Mouse (Mus musculus) right cerebral cortex, postnatal 14 days (tissue): ENCODE results near the gene Tmtc4.

Experiments
- DNase-seq: peaks from one replicate; pipeline ENCODE4 v3.0.0; 2022

The Tmtc4 gene

DNA sequence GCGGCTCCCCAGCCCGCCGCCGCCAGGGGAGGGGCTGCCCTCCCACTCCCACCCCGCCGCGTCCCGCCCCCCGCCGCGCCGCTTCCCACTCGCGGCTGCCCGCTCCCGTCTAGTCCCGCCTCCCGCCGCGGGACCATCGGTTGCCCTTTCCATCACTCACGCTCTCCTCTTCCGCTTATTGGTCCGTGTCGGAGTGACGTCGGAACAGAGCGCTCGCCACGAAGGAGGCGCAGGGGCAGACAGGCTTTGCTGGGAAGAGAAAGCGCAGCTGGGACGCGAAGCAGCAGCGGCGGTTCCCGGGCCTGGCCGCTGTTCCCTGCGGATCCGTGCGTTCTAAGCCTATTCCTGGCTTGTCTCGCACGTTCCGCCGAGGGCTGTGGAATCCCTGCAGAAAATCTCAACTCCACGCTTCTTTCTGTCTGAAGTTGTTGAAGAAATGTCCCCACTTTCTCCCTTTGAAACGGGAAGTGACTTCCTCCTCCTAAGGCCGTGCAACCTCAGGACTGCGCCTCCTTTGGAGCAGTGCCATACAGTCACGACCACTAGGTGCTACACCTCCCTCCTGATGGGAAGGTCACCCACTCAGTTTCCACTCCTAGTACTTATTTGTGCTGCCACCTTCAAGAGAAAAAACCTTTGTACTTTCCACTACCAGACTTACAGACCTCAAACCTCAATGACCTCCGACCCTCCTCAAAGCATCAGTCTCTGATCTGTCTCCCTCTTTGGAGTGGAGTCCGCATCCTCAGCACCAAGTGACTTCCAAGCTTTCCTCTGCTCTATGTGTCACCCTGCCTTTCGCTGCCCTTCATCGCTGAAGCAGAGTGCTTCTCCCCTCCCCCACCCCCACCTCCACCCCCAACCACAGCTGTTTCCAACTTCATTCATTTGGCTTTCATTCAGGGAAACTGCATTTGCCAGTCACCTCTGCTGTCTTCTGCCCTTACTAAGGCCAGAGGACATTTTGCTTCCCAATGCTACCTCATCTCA, at the start of gene Tmtc4:
TSS of gene Tmtc4 (minus strand) at position 810 of the 990 bp plus-strand sequence.
- peak; percentile 93 for DNase-seq

DNA sequence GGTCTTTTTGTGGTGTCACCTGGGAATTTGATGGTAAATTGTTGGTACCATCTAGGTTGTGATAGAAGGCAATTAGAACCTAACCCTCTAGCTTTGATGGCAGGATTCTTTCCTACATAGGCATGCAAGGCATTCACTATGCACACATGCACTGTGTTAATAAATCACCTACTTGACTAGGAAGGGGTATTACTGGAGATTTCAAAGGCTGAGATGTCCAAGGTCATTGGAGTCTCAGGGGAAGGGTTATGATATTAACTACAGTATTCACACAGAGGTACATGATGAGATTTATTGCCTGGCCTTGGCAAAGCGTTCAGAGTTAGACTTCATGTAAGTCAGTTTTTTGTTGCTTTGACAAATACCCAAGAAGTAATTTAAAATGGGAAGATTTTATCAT, 48.6 kb upstream of the Tmtc4 start:
- DNase-seq, result no peak

DNA sequence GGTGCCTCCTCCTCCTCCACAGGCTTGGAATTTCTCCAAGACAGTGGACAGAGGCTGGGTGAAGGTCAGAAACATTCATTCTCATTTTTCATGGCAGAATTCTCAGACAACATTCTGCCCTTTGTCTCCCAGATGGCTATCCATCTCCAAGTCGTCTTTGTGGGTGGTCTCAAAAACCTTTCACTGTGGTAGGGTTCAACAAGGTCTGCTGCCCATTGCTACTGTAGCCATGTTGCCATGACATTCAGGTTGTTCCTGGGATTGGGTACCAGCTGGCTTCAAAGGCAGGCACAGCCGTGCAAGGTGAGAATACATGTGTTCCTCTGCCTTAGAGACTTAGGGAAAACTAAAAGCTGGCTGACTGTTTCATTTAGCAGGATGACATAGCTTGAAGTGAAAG, 44.0 kb upstream of the Tmtc4 start:
- no peak for DNase-seq

DNA sequence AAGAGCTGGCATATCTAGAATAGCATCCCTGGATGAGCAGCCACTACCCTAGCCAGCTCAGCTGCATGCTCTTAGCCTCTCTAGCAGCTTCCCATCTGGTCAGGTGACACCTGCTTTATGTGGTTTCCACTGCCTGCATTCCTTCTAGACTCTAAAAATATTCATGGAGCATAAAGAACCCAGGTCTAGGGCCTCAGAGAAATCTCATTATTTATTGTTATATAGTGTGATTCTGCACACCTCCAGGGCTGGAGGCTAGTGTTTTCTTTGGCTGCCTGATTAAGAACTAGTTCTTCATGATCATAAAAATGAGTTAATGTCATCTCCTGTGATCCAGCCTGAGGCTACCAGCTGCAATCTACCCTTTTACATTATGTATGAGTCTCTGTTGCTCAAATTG, 39.1 kb upstream of the Tmtc4 start:
- no peak for DNase-seq

DNA sequence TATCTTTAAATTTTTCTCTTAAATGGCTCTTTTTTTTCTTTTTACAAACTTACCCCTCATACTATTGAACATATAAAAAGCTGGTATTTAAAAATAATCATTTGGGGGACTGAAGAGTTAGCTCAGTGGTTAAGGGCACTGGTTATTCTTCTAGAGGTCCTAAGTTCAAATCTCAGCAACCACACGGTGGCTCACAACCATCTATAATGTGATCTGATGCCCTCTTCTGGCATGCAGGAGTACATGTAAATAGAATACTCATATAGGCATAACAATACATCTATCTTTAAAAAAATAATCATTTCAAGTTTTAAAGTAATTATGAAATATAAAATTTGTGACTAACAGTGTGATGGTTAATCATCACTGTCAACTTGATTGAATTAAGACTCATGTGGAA, 32.5 kb upstream of the Tmtc4 start:
- DNase-seq, result no peak

DNA sequence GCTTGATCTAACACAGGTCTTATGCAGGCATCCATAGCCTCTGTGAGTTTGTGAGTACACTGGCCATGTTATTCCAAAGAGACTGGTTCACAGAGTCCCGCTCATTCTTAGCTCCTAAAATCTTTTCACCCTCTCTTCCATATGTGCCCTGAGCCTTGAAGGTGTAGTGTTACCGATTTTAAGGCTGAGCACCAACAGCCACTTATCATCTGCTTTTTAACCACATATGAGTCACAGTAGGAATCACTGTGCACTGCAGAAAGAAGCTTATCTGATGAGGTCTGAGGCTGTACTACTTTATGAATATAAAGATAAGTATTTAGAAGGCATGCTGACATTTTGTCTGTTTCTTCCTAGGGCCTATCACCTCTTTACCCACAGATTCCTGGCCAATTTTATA, 31.9 kb upstream of the Tmtc4 start:
- no peak for DNase-seq

DNA sequence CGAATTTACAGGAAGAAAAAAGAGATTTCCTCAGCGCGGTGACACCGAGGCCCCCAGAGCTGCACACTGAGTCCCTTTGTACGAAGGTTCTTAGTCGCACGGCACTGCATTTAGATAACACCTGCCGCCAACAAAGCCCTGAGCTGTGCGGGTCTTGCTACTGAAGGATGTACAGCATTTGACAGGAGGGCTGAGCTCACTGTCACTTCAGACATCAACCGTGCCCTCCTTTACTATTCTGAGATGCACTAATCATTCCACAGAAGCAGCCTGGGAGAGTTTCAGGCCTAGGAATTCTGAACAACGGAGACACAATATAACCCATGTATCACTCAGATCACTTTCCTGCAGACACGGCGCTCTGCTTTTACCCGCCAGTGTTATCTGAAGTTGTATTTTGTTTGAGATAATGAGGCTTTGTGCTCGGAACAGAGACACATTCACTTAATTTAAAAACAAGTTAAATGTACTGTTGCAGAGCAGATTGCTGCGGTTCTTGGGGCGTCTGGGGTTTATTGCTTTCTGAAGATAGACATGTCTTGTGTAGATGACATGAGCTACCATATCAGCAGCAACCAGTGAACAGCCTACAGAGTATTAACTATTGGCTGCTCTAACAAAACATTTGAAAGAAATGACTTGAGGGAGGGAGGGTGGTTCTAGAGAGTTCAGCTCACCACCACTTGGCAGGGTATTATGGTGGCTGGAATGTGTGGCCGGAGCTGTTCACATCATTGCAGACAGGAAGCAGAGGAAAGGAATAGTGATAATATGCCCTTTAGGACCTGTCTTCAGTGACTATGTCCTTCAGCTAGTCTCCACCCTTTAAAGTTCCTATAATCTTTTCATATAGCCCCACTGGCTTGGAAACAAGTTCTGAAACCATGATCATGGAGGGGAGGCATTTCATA, 25.5 kb upstream of the Tmtc4 start:
- DNase-seq, result no peak

DNA sequence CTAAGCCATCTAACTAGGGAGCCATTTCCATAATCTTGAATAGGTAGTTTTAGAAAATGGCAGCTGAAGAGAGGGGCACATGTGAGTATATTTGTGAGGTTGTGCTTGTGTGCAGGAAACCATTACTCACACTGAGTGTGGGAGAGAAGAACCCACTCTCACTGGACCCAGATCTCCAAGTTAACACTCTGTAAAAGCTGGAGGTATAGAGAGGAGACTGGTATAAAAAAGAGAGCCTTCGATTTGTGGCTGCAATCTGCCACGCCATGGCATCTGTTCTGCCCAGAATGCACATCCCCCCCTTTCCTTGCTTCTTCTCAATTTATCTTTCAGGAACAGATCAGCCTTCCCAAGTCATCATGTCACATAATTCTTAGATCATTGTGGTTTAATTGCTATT, 24.8 kb upstream of the Tmtc4 start:
- no peak for DNase-seq

DNA sequence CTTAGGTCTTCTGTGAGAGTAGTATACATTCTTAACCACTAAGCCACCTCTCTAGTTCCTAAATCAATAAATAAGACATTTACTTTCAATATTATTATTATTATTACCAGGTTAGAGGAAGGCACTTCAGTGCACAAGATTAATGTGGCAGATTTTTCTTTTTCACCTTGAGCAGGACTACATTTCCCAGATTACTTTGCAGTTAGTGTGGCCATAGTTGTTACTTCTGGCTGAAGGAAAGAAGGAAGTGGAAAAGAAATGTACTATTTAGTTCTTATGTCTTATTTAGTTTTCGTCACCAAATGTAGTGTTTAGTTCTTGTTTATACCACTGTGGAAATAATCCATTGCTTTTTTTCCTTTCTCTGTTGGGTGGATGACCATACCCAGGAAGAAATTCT, 19.9 kb upstream of the Tmtc4 start:
- no peak for DNase-seq

DNA sequence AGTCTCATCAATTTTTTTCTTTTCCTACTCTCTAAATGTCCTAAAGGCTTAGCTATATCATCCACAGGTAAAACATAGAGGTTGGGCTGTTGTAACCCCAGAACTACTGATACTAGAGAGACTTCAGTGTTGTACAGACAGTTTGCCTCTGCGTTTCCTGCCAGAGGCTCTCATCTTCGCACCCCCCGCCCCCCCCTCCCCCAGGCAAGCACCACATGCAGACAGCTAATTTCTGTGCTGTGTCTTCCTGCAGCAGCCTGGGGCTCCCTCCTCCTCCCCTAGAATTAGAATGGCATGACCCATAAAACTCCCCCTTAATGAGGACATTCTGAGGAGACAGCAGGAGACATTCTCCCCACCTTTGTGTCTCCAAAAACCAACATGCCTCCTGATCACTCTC, 17.6 kb upstream of the Tmtc4 start:
- DNase-seq, result no peak

DNA sequence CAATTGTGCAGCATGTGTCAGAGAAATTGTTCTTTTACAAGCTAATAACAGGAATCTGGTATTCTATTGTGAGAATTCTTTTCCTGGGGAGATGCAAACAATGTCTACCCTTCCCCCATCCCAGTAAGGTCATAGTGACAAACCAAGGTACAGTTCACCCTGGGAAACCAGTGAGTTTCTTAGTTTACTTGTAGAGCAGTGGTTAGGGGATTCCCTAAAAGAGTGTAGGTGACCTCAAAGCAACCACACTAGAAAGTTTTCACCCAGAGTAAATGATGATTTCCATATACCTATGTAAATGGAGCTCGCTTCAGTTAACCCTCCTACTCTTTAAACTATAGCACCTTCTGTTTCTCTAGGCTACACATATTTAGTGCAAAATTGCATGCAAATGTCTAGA, 13.6 kb upstream of the Tmtc4 start:
- DNase-seq, result no peak

DNA sequence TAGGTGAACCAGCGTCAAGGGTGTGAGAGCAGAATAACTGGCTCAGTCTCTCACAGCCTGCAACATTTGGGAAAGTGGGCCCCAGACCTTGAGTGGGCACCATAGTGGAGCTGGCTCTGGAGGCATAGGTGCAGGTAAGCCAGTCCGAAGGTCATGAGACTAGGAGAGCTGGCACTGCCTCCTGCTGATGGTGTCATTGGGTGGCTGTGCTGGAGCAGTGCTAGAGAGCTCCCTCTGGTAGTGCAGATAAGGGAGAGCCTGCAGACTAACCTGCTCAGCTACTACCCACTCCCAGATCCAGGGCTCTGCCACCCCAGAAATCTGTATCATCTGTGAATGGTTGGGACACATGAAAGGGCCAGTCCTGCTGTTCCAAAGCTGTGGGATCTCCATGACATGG, 10.1 kb upstream of the Tmtc4 start:
- DNase-seq, result no peak

DNA sequence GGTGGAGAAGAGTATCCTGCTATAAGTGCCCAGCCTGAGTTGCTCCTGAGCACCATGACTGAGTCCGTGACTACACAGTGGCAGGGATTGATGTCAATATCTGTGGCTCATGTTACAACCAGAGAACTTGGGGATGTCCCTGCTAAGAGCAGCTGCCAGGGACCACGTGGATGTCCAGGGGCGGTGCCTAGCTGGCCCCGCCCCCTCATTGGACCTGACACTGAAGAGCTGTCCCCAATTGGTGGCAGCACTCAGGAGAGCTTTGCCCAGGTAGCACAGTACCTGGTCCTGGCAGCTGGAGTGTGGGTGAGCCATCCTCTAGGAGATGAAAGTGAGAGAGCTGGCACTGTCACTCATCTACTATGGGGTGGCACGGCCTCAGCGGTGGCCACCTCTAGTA, 9.1 kb upstream of the Tmtc4 start:
- no peak for DNase-seq

DNA sequence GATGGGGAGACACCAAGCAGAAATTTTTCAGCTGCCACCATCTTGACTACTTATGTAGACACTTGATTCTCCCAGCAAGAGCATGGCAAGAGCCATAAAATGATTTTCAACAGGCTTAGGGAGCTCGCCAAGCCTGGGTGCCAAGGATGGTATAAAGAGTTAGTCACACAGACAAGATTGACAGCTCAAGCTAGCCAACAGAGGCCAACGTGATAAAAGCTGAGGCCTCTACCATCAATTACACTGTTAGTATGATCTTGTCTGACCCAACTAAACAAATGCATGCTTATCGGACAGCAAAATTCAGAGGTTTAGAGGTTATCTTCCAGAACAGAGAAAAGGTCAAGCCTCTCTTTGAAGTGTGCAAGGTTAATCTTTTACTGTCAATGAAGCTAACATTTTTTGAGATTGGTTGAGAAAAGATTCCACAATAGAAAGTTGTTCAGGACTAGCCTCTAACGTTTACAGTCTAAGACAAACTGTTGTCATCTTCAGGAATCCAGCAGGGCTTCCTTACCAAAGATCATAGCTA, 6.8 kb upstream of the Tmtc4 start:
- DNase-seq, result no peak

DNA sequence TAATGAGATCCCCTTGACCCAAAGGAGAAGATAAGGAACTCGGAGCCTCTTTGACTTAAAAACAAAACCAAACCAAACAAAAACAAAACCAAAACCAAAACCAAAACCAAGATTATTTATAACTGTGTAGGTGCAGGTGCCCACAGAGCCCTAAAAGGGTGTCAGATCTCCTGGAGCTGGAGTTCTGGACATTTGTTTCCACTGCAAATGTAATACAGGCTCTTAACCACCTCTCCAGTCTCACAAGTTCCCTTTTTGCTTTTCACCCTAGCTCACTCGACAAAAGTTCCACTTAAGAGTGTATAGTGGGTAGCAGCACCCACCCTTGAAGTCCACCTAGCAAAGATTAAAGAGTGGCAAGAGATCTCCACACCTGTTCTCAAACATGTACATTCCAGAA, 2.6 kb upstream of the Tmtc4 start:
- no peak for DNase-seq

DNA sequence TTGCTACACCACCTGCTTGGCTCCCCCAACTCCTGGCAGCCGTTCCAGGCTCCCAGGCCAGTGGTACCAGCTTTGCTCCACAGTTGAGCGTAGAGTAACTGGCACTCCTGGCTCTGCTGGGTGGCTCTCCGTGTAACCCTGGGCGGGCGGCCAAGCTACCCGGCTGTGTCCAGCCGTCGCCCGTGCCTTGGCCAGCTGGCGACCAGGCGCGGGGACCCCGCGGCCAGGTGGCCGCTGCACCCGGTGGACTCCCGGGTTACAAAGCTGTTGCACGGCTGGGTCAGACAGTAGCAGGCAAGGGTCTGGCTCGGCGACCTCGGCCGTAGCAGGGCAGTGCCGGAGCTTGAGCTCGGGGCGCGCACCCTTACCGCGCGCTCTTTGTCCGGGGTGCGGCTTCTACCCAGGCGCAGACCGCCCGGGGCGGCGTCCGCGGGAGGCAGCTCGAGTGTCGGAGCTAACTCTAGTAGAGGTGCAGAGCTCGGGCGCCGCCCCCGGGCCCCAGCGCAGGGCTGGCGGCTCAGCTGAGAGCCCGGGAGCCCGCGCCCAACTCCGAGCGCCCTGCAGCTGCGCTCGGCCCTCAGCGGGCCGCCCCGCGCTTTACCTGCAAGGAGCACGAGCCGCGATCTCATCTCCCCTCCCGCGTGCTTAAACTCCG, 1.1 kb downstream of the Tmtc4 start:
- DNase-seq, result peak; percentile 60

DNA sequence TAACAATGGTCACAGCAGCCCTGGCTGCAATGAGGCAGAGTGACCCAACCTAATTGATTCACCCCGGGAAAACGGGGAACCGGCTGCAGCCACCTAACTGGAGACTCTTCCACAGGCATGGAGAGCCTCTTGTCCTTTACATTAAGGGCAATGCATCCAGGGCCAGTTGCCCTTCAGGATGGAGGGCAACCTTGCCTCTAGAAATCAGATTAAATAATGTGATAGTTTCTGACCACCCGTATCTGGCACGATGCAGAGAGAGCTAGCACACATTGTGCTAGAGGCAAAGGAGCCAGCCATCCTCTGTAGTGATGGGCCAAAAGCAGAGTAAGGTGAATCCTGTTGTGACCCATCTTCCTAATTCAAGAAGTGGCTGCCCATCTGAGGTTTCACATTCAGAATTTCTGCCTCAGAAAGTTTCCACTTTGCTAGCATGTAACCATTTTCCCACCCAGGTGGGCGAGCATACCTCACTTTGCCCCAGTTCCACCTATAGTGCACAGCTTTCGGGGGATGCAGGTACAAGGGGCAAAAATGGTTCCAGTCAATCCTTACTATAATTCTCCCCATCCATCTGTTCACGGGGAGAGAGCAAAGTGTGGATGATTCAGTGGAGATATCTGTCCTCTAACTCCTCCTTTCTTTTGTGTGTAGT, 1.9 kb downstream of the Tmtc4 start:
- DNase-seq, result no peak

DNA sequence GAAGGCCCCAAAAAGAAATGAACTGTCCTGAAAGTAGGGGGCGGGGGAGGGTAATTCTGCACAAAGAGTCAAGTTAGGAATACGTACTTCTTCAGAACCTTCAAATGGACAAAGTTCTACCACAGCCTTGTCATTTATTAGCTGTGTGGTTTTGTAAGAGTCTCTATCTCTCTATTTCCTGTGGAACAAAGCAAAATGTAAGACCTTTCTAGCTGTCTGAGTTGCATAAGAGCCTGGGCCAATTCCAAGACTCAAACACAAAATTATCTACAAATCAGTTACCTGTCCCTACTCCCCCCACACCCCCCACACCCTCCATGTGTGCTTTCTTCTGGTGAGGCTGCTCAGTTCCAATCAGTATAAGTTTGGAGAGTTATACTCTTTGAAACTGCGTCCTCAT, 5.0 kb downstream of the Tmtc4 start:
- no peak for DNase-seq

DNA sequence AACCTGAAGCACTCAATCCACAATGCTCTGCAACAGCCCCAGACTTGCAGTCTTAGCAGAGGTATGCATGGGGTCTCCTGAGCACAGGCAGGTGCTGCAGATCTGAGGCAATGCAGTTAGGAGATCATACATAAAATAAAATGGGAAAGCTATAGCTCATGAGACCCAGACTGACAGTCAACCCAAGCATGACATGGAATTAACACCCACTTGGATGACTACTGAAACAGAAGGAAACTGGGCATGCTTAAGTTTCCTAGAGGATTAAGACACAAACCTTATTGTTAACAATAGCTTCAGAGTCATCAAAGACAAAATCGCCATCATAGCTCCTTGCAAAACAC, 6.1 kb downstream of the Tmtc4 start:
- no peak for DNase-seq

DNA sequence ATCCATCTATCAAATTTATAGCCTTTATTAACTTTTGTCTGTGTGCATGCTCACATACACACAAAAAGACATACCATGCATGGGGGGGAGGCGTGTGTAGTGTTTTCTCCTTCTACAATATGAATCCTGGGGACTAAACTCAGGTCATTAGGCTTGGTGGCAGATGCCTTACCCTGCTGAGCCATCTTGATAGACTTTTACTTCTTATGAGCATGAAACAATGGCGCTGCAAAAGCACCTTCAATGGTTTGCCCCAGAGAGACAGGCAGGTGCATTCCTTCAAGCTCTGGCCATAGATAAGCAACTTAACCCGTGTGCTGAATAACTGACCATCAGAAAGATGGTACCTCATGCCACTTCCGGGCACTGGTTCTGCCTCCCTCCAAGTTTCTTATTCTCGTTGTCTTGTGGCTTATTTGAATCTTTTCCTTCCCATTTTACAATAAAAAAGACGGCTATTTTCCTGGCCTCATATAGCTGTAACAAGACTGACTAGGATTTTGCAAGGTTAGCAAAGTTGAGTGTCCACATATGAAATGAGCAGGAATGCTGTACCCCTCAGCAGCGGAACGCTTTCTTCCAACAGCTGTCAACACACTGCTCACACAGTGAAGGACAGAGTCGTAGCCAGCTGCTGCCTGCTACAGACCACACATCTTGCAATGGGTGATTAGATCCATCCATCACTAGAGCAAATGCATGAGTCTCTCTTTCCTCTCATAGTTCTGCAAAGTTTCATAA, 6.6 kb downstream of the Tmtc4 start:
- DNase-seq, result no peak

DNA sequence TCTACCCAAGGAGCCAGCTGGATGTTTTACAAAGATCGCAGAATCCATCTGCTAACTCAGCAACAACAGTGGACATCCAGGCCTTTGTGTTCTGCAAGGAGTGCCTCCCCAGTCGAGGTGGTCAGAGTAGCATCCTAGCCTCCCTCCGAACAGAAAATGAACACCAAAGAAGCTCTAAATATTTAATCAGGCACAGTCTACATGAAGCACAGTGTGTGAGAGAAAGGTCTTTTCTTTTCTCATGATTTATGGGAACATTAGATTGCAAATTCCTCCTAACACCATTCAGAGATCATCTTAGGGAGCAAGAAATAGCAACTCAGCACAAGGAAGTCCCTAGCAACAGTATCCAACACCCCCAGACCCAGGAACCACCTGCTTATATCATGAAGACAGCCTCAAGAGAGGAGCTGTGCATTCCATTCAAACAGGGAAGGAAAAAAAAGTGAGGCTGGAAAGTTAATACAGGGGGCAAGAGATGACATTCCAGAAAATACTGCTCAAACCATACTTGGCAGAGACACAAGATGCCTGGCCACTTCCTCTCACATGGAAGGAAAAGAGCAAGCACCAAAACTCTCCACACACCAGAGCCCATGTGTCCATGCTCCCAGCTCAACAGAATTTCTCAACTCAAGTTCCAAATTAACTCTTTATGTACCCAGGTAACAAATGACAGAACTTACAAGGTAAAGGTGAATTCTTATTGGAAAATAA, 8.8 kb downstream of the Tmtc4 start:
- DNase-seq, result no peak
